Mouse (Mus musculus) thymus, adult 2 months (tissue): ENCODE data around the gene Gm10282.

Source experiments
- CTCF ChIP-seq: fragments of 200-500 bp; IDR thresholded peaks from 2 replicates; pipeline ENCODE4 v1.5.1; 2012; ENCODE audit warnings: mild to moderate bottlenecking, control low read depth, low read length, moderate library complexity, borderline replicate concordance; ENCODE audit not compliant: control insufficient read depth, poor library complexity, insufficient read depth; ENCODE audit errors: extremely low read depth
- POLR2A ChIP-seq: fragments of 200-500 bp; IDR thresholded peaks from 2 replicates; pipeline ENCODE4 v1.6.1; 2012; ENCODE audit warnings: mild to moderate bottlenecking, low read length, control low read depth, moderate library complexity; ENCODE audit not compliant: control insufficient read depth, poor library complexity, insufficient read depth; ENCODE audit errors: extremely low read depth

DNA sequence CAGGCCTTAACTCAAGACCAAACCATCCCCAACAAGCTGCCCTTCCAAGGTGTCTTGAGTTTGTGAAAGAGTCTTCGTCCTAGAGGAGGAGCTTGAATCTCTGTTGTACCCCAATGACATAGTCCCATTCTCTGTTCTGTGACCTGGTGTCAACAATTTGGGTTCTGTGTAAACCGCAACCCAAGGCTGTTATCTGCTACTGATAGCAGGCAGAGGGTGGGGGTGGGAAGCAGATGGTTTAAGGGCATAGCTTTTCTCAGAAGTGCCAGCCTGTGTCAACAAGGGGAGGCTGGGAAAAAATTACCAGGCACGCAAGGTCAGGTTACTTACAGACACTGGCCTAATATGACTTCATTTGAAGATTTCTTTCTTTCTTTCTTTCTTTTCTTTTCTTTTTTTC, 27.8 kb downstream of the Gm10282 start:
- TF ChIP-seq CTCF: no peak
- no peak for TF ChIP-seq POLR2A
